Mouse (Mus musculus) liver, embryonic 13.5 days (tissue): ENCODE data around the gene Rabl2. TPM values are rescaled to one million over a fixed set of nuclear protein-coding genes. Genes with fewer than 3 reads are reported as not detected.

Experiments used
- ATAC-seq: fragments of 200-750 bp; cut with Nextera tagmentation; 2 replicates; pipeline ENCODE4 v1.8.0; 2017; ENCODE audit warnings: low read depth, mild to moderate bottlenecking, moderate number of reproducible peaks, moderate library complexity
- DNase-seq: peaks from one replicate; pipeline ENCODE4 v3.0.0; 2022
- H3K27ac ChIP-seq: fragments of 300-500 bp; sonication (generic); 2 replicates; pipeline ENCODE4 v1.5.1; 2015; ENCODE audit warnings: moderate library complexity, mild to moderate bottlenecking, inconsistent platforms
- H3K27me3 ChIP-seq: fragments of 300-500 bp; sonication (generic); 2 replicates; pipeline ENCODE4 v1.6.1; 2015; ENCODE audit warnings: mild to moderate bottlenecking, inconsistent platforms
- H3K36me3 ChIP-seq: fragments of 300-500 bp; sonication (generic); 2 replicates; pipeline ENCODE4 v1.6.1; 2015; ENCODE audit warnings: mild to moderate bottlenecking, inconsistent platforms
- H3K4me1 ChIP-seq: fragments of 300-500 bp; sonication (generic); replicated peaks from 2 replicates; pipeline ENCODE4 v1.6.1; 2015; ENCODE audit warnings: inconsistent platforms
- H3K4me2 ChIP-seq: fragments of 300-500 bp; sonication (generic); 2 replicates; pipeline ENCODE4 v1.6.1; 2015; ENCODE audit warnings: inconsistent platforms, mild to moderate bottlenecking, moderate library complexity
- H3K4me3 ChIP-seq: fragments of 300-500 bp; sonication (generic); replicated peaks from 2 replicates; pipeline ENCODE4 v1.5.1; 2015; ENCODE audit warnings: mild to moderate bottlenecking, inconsistent platforms
- H3K9ac ChIP-seq: fragments of 300-500 bp; sonication (generic); 2 replicates; pipeline ENCODE4 v1.6.1; 2015; ENCODE audit warnings: mild to moderate bottlenecking, inconsistent platforms
- H3K9me3 ChIP-seq: fragments of 300-500 bp; sonication (generic); replicated peaks from 2 replicates; pipeline ENCODE4 v1.6.1; 2016; ENCODE audit warnings: inconsistent platforms
- WGBS: fragments of 180-500 bp; shearing (Covaris S2); methylation state at CpG from one replicate; pipeline ENCODE4 v1.1.7; 2015; ENCODE audit not compliant: insufficient replicate concordance; 5-methylcytosine and 5-hydroxymethylcytosine counted together
- polyA plus RNA-seq: library from polyadenylated mRNA; unstranded; fragments of >200 nt; fragmentation: Nextera tagmentation; extraction: Ambion mirVana; gene quantifications from 2 replicates; pipeline ENCODE4 v1.2.1, GENCODE M21; 2015

Rabl2 gene
- polyA plus RNA-seq, 1 experiment from 2014 or later: 7.1 TPM

GRCm38 (mm10) chr15:89585101-89585500, 6.6 kb downstream of the Rabl2 start:
- 63% methylated on average over 5 of the region's 5 CpGs for whole genome bisulfite sequencing
- no peak overlapping the region for H3K27ac ChIP-seq
- no peaks in the 10 kb centered on the region for H3K9me3 ChIP-seq
- H3K9ac ChIP-seq: no peak overlapping the region
- no peak overlapping the region for H3K4me2 ChIP-seq
- no peak for ATAC-seq
- no peak overlapping the region for H3K4me3 ChIP-seq
- H3K4me1 ChIP-seq: no peaks in the 10 kb centered on the region
- no peaks in the 10 kb centered on the region for H3K36me3 ChIP-seq
- no peaks in the 10 kb centered on the region for H3K27me3 ChIP-seq
- no peak for DNase-seq

GRCm38 (mm10) chr15:89582494-89582893, 9.2 kb downstream of the Rabl2 start:
- WGBS: 71% methylated on average over 7 of the region's 7 CpGs

GRCm38 (mm10) chr15:89572147-89572546, 19.6 kb downstream of the Rabl2 start:
- H3K4me3 ChIP-seq: no peak overlapping the region
- H3K27me3 ChIP-seq: no peaks in the 10 kb centered on the region
- H3K9ac ChIP-seq: no peak overlapping the region
- no peak overlapping the region for H3K27ac ChIP-seq
- no peak overlapping the region for H3K4me2 ChIP-seq
- 18% methylated on average over 8 of the region's 8 CpGs for WGBS
- DNase-seq (no peak), ATAC-seq (no peak)
- no peaks in the 10 kb centered on the region for H3K9me3 ChIP-seq
- no peaks in the 10 kb centered on the region for H3K36me3 ChIP-seq
- H3K4me1 ChIP-seq: no peaks in the 10 kb centered on the region

More at GRCm38 (mm10) chr15:89582494-89582893, 9.2 kb downstream of the Rabl2 start:
- no peak overlapping the region for H3K4me3 ChIP-seq
- no peak overlapping the region for H3K27ac ChIP-seq
- no peak overlapping the region for H3K4me2 ChIP-seq
- H3K27me3 ChIP-seq: no peaks in the 10 kb centered on the region
- ATAC-seq: no peak
- H3K4me1 ChIP-seq: no peaks in the 10 kb centered on the region
- no peak for DNase-seq
- H3K9ac ChIP-seq: no peak overlapping the region
- H3K36me3 ChIP-seq: no peaks in the 10 kb centered on the region
- H3K9me3 ChIP-seq: no peaks in the 10 kb centered on the region

DNA sequence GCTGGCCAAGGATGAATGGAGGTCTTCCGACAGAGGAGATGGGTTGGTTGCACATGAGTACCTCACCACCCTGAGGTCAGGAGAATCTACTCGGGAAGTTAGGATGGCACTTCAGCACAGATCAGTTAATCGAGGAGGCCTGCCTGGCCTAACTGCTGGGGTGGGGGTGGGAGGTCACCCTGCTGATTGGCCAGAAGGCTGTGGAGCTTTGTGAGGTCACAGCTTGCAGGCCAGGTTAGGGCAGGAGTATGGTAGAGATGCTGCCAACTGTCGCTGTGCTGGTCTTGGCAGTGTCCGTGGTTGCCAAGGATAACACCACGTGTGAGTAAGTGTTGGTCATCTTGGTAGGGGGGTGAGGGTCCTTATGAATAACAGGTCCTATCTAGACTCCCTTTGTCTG, 23.6 kb downstream of the Rabl2 start, which contains the start of gene Acr:
Gene Acr, plus strand, starts transcription at position 213 of the 400 bp plus-strand sequence.
- ATAC-seq: no peak
- H3K4me1 ChIP-seq: no peaks in the 10 kb centered on the region
- no peaks in the 10 kb centered on the region for H3K27me3 ChIP-seq
- no peak within 1 kb of the TSS for H3K4me3 ChIP-seq
- 74% methylated on average over 6 of the region's 6 CpGs for WGBS
- no peaks in the 10 kb centered on the region for H3K9me3 ChIP-seq
- H3K36me3 ChIP-seq: no peaks in the 10 kb centered on the region
- no peak within 1 kb of the TSS for H3K27ac ChIP-seq
- no peak for DNase-seq
- H3K9ac ChIP-seq: no peak within 1 kb of the TSS
- no peak within 1 kb of the TSS for H3K4me2 ChIP-seq

- Histone ChIP-seq H3K27ac (no peak overlapping the region), H3K9me3 (no peaks in the 10 kb centered on the region), H3K4me3 (no peak overlapping the region), H3K4me2 (no peak overlapping the region), H3K27me3 (peaks cover 27% of the 10 kb centered on the region), H3K36me3 (no peaks in the 10 kb centered on the region), H3K4me1 (peaks cover 10% of the 10 kb centered on the region; the same call in 1 of the 2 replicates), H3K9ac (no peak overlapping the region)
- ATAC-seq: no peak
- WGBS: 61% methylated on average over 10 of the region's 10 CpGs
- no peak for DNase-seq
Observed at GRCm38 (mm10) chr15:89559202-89559731, 32.5 kb downstream of the Rabl2 start.

GRCm38 (mm10) chr15:89557996-89558390, 33.7 kb downstream of the Rabl2 start:
- peaks cover 10% of the 10 kb centered on the region; the same call in 1 of the 2 replicates for H3K4me1 ChIP-seq
- ATAC-seq (no peak; the same call in 1 of the 2 replicates), DNase-seq (no peak)
- H3K27me3 ChIP-seq: peaks cover 27% of the 10 kb centered on the region
- H3K27ac ChIP-seq: no peak overlapping the region
- 0 out of 2 replicates have a peak overlapping the region, but pooled peaks have one; percentile 8 for H3K4me2 ChIP-seq
- no peaks in the 10 kb centered on the region for H3K36me3 ChIP-seq
- WGBS: 53% methylated on average over 34 of the region's 34 CpGs
- no peaks in the 10 kb centered on the region for H3K9me3 ChIP-seq
- no peak overlapping the region for H3K9ac ChIP-seq
- H3K4me3 ChIP-seq: no peak overlapping the region

DNA sequence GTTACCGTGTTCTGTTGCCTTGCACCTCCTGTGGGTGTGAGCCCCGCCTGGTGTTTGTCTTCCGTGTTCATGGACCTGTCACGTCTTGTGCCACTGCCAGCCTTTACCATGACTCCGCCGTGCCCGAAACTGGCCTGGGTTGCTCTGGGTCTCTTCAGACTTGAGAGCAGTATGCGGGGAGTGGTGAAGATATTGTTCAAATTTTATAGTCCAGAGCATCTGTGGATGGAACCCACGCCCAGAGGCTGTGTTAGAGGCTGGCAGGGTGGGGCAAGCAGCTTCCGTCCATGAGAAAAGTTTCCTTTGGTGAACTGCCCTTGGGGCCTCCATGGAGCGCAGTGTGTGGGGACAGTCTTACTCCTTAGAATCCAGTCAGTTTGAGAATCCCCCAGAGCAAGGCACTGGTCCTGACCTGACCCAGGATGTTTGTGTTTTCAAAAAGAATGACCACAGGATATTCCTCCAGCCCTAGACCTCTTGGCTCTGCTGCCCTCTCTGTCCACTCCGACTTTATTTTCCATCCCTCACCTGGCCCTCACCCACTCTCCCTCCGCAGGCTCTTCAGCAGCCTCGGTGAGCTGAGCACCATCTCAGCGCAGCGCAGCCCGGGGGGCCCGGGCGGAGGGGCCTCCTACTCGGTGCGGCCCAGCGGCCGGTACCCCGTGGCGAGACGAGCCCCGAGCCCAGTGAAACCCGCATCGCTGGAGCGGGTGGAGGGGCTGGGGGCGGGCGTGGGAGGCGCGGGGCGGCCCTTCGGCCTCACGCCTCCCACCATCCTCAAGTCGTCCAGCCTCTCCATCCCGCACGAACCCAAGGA, 34.3 kb downstream of the Rabl2 start:
- Histone ChIP-seq H3K4me3 (no peak overlapping the region), H3K9me3 (no peaks in the 10 kb centered on the region), H3K4me2 (0 out of 2 replicates have a peak overlapping the region, but pooled peaks have one; percentile 8)

DNA sequence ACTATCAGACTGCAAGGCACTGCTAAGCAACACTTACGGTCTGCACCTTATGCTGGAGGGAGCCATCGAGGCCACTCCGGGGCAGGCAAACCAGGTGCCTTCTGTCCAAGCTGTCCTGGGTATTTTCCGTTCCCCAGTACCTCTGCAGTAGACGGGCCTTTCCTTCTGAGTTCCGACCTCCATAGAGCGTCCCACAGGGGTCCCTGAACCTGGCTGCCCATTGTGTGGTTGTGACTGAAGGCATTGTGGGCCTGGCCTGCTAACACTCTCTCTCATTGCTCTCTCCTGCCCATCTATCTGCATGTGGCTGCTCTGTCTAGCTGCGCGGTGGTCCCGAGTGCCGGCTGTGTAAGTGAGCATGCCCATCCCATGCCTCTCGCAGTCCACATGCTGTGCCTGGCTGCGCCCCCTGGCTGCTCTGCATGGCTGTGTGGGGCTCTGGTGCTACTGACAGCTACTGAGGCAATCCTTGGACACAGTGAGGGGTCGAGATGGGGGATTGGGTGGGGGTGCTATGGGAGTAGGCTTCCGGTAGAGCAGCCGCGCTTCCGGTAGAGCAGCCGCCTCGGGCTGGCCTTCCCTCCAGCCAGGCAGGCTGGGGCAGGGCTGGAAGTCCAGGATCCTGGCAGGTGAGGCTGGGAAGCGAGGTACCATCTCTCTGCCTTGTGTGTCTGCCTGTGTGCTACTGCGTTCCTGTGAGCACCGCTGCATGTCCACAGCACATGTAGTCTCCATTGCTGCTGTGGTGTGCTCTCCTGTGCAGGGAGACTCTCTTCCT, 35.1 kb downstream of the Rabl2 start:
- H3K4me3 ChIP-seq: no peak overlapping the region
- DNase-seq: no peak

More for the DNA sequence above, 34.3 kb downstream of the Rabl2 start:
- H3K27ac ChIP-seq: no peak overlapping the region
- 73% methylated on average over 40 of the region's 40 CpGs for WGBS
- no peak overlapping the region for H3K9ac ChIP-seq
- ATAC-seq (no peak), DNase-seq (no peak)
- peaks cover 10% of the 10 kb centered on the region; the same call in 1 of the 2 replicates for H3K4me1 ChIP-seq
- H3K36me3 ChIP-seq: no peaks in the 10 kb centered on the region
- peaks cover 27% of the 10 kb centered on the region for H3K27me3 ChIP-seq

DNA sequence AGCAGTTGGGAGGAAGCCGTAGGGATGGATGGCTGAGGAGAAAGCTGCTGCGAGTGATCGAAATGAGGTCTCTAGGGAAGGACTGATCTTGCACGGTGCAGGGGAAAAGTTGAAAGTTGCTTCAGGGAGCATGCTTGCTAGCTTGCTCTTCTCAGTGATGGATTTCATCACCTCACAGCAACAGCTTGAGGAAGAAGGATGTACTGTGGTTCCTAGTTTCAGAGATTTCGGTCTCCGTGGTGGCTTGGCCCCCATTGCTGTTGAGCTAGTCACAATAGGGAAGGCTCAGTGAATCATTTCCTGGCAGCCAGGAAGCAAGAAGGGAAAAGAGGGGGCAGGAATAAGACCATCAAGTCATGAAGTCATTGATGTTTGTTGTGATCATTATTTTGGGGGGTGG, 36.1 kb downstream of the Rabl2 start:
- Histone ChIP-seq H3K9me3 (no peaks in the 10 kb centered on the region), H3K4me3 (no peak overlapping the region), H3K4me1 (peaks cover 10% of the 10 kb centered on the region; the same call in 1 of the 2 replicates), H3K9ac (no peak overlapping the region), H3K4me2 (no peak overlapping the region), H3K27ac (no peak overlapping the region), H3K36me3 (no peaks in the 10 kb centered on the region), H3K27me3 (peaks cover 27% of the 10 kb centered on the region)
- WGBS: 65% methylated on average over 6 of the region's 6 CpGs
- DNase-seq (no peak), ATAC-seq (no peak)

More for the DNA sequence above, 35.1 kb downstream of the Rabl2 start:
- no peaks in the 10 kb centered on the region for H3K36me3 ChIP-seq
- no peak overlapping the region for H3K27ac ChIP-seq
- H3K4me2 ChIP-seq: no peak overlapping the region
- WGBS: 64% methylated on average over 23 of the region's 23 CpGs
- no peaks in the 10 kb centered on the region for H3K9me3 ChIP-seq
- peaks cover 27% of the 10 kb centered on the region for H3K27me3 ChIP-seq
- no peak overlapping the region for H3K9ac ChIP-seq
- peaks cover 10% of the 10 kb centered on the region; the same call in 1 of the 2 replicates for H3K4me1 ChIP-seq
- no peak for ATAC-seq

GRCm38 (mm10) chr15:89551733-89552132, 40.0 kb downstream of the Rabl2 start:
- H3K9me3 ChIP-seq: no peaks in the 10 kb centered on the region
- peaks cover 3% of the 10 kb centered on the region; the same call in 1 of the 2 replicates for H3K4me1 ChIP-seq
- 69% methylated on average over 1 of the region's 1 CpGs for WGBS
- H3K4me2 ChIP-seq: no peak overlapping the region
- DNase-seq (no peak), ATAC-seq (no peak)
- H3K36me3 ChIP-seq: peaks cover 15% of the 10 kb centered on the region; the same call in 1 of the 2 replicates
- peaks cover 10% of the 10 kb centered on the region for H3K27me3 ChIP-seq
- H3K27ac ChIP-seq: no peak overlapping the region
- no peak overlapping the region for H3K4me3 ChIP-seq
- no peak overlapping the region for H3K9ac ChIP-seq

GRCm38 (mm10) chr15:89550506-89550905, 41.2 kb downstream of the Rabl2 start:
- Histone ChIP-seq H3K9me3 (no peaks in the 10 kb centered on the region), H3K27ac (no peak overlapping the region), H3K9ac (no peak overlapping the region), H3K4me2 (no peak overlapping the region), H3K4me3 (no peak overlapping the region), H3K36me3 (peaks cover 15% of the 10 kb centered on the region; the same call in 1 of the 2 replicates), H3K4me1 (no peaks in the 10 kb centered on the region; the same call in 1 of the 2 replicates), H3K27me3 (peaks cover 6% of the 10 kb centered on the region)
- no peak for ATAC-seq
- no peak for DNase-seq
- WGBS: 76% methylated on average over 8 of the region's 8 CpGs
